Mouse (Mus musculus): ENCODE data around the gene Snx4.
"Not testable (repeated sequence)": the region's sequence is repeated elsewhere in the genome, so short reads cannot be mapped to it uniquely, and the experiment has no call there.

Snx4 gene

GRCm38 (mm10) chr16:33251194-33252051 lies at the start of gene Snx4:
Gene Snx4, plus strand, starts transcription at chr16:33251442.
- DNase-seq (ENCODE audit: low spot score): peak; percentile 94

- DNase-seq (ENCODE audit: low spot score): no peak
These were observed 40.4 kb upstream of the Snx4 start for GRCm38 (mm10) chr16:33210812-33211211.

GRCm38 (mm10) chr16:33216313-33217003 lies 34.8 kb upstream of the Snx4 start:
- DNase-seq (ENCODE audit: low spot score): no peak

GRCm38 (mm10) chr16:33217553-33218085 lies 33.6 kb upstream of the Snx4 start:
- DNase-seq (ENCODE audit: low spot score): not testable (repeated sequence)

- DNase-seq (ENCODE audit: low spot score): no peak
These were observed 28.8 kb upstream of the Snx4 start for GRCm38 (mm10) chr16:33222482-33222881.

GRCm38 (mm10) chr16:33224381-33224780 lies 26.9 kb upstream of the Snx4 start:
- no peak for DNase-seq (ENCODE audit: low spot score)

GRCm38 (mm10) chr16:33234128-33234527 lies 17.1 kb upstream of the Snx4 start:
- DNase-seq (ENCODE audit: low spot score): no peak

GRCm38 (mm10) chr16:33236151-33236550 lies 15.1 kb upstream of the Snx4 start:
- no peak for DNase-seq (ENCODE audit: low spot score)

- DNase-seq (ENCODE audit: low spot score): no peak
These were observed 11.9 kb upstream of the Snx4 start for GRCm38 (mm10) chr16:33239305-33239704.

- DNase-seq (ENCODE audit: low spot score): no peak
These were observed 9.2 kb upstream of the Snx4 start for GRCm38 (mm10) chr16:33242046-33242445.

GRCm38 (mm10) chr16:33244136-33244691 lies 7.0 kb upstream of the Snx4 start:
- DNase-seq (ENCODE audit: low spot score): no peak

- no peak for DNase-seq (ENCODE audit: low spot score)
These were observed 6.2 kb upstream of the Snx4 start for GRCm38 (mm10) chr16:33244933-33245470.

- DNase-seq (ENCODE audit: low spot score): no peak
These were observed 4.7 kb upstream of the Snx4 start for GRCm38 (mm10) chr16:33246526-33246925.

- DNase-seq (ENCODE audit: low spot score): no peak
These were observed 4.2 kb upstream of the Snx4 start for GRCm38 (mm10) chr16:33247006-33247405.

GRCm38 (mm10) chr16:33250651-33251120 lies 556 bp upstream of the Snx4 start:
- no peak for DNase-seq (ENCODE audit: low spot score)

- no peak for DNase-seq (ENCODE audit: low spot score)
These were observed 4.4 kb downstream of the Snx4 start for GRCm38 (mm10) chr16:33255601-33256000.

GRCm38 (mm10) chr16:33258530-33258929 lies 7.3 kb downstream of the Snx4 start:
- DNase-seq (ENCODE audit: low spot score): no peak

GRCm38 (mm10) chr16:33259824-33260223 lies 8.6 kb downstream of the Snx4 start:
- no peak for DNase-seq (ENCODE audit: low spot score)

GRCm38 (mm10) chr16:33260825-33261224 lies 9.6 kb downstream of the Snx4 start:
- no peak for DNase-seq (ENCODE audit: low spot score)

GRCm38 (mm10) chr16:33261584-33262061 lies 10.4 kb downstream of the Snx4 start:
- DNase-seq (ENCODE audit: low spot score): no peak

GRCm38 (mm10) chr16:33262096-33262495 lies 10.9 kb downstream of the Snx4 start:
- no peak for DNase-seq (ENCODE audit: low spot score)

GRCm38 (mm10) chr16:33267616-33268253 lies 16.5 kb downstream of the Snx4 start:
- no peak for DNase-seq (ENCODE audit: low spot score)

Measured in urinary bladder, postnatal 14 days (tissue).